Mouse (Mus musculus) liver, embryonic 15.5 days (tissue): ENCODE measurements at regions not wholly inside any gene's neighbourhood (a gene's known extent, or its start where the extent isn't known, plus 50 kb on each side); places are given as distances from the start of the nearest gene placed in this dataset.

Source experiments
- ATAC-seq: fragments of 200-750 bp; cut with Nextera tagmentation; 2 replicates; pipeline ENCODE4 v1.8.0; 2017; ENCODE audit warnings: moderate number of reproducible peaks, mild to moderate bottlenecking, moderate library complexity; ENCODE audit not compliant: insufficient read depth
- H3K27ac ChIP-seq: fragments of 300-500 bp; sonication (generic); replicated peaks from 2 replicates; pipeline ENCODE4 v1.5.1; 2015; ENCODE audit warnings: mild to moderate bottlenecking, inconsistent platforms
- H3K27me3 ChIP-seq: fragments of 300-500 bp; sonication (generic); 2 replicates; pipeline ENCODE4 v1.6.1; 2015; ENCODE audit warnings: mild to moderate bottlenecking, inconsistent platforms
- H3K36me3 ChIP-seq: fragments of 300-500 bp; sonication (generic); replicated peaks from 2 replicates; pipeline ENCODE4 v1.6.1; 2015; ENCODE audit warnings: moderate library complexity, mild to moderate bottlenecking, inconsistent platforms
- H3K4me1 ChIP-seq: fragments of 300-500 bp; sonication (generic); replicated peaks from 2 replicates; pipeline ENCODE4 v1.6.1; 2015; ENCODE audit warnings: inconsistent platforms
- H3K4me2 ChIP-seq: fragments of 300-500 bp; sonication (generic); 2 replicates; pipeline ENCODE4 v1.6.1; 2015; ENCODE audit warnings: moderate library complexity, mild to moderate bottlenecking, inconsistent platforms
- H3K4me3 ChIP-seq: fragments of 300-500 bp; sonication (generic); replicated peaks from 2 replicates; pipeline ENCODE4 v1.5.1; 2015; ENCODE audit warnings: mild to moderate bottlenecking, inconsistent platforms
- H3K9ac ChIP-seq: fragments of 300-500 bp; sonication (generic); 2 replicates; pipeline ENCODE4 v1.6.1; 2015; ENCODE audit warnings: moderate library complexity, mild to moderate bottlenecking, inconsistent platforms
- H3K9me3 ChIP-seq: fragments of 300-500 bp; sonication (generic); replicated peaks from 2 replicates; pipeline ENCODE4 v1.6.1; 2016; ENCODE audit warnings: inconsistent platforms
- WGBS: fragments of 180-500 bp; shearing (Covaris S2); methylation state at CpG from one replicate; pipeline ENCODE4 v1.1.7; 2015; ENCODE audit warnings: mixed read lengths; ENCODE audit not compliant: insufficient replicate concordance; 5-methylcytosine and 5-hydroxymethylcytosine counted together

DNA sequence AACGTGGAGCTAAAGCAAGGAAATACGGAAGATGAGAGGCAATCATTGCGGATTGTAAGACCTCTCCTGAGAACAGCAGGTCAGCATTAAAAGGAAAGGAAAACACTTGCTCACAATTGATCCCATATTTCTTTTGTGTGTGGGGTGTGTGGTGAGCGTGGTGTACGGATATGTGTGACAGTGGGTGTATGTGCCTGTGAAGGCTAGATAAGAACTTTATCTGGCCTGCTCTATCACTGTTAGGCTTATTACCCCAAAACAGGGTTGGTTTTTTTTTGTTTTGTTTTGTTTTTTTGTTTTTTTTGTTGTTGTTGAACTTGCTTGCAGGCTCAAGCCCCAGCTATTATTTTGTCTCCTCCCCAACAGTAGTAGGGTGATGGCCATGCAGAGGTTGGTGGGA lies 102.5 kb downstream of the Uchl5 start:
- Histone ChIP-seq H3K36me3 (no peaks in the 10 kb centered on the region), H3K9ac (no peak overlapping the region), H3K9me3 (no peaks in the 10 kb centered on the region), H3K4me1 (no peaks in the 10 kb centered on the region; the same call in none of the 2 replicates), H3K4me3 (no peak overlapping the region), H3K27ac (no peak overlapping the region), H3K4me2 (no peak overlapping the region), H3K27me3 (no peaks in the 10 kb centered on the region)
- WGBS: 57% methylated on average over 5 of the region's 5 CpGs
- ATAC-seq: peak; percentile 70

DNA sequence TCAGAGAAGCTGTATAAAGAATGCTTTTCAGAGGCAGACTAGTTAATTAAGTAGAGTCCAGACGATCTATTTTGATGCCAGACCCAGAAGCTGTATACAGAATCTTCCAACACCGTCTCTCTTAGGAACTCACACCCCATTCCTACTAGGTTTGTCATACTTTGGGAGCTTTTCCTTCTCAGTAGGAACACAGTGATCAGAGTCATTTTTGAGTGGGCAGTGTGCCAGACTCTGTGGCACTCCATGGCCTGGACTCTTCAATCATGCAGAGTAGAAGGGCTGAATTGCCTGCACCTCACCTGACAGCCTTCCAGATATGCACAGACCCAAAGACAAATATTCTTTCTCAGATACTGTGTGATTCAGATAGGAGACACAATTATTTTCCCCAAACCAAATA lies 101.2 kb downstream of the Uchl5 start:
- Histone ChIP-seq H3K27me3 (no peaks in the 10 kb centered on the region), H3K4me2 (no peak overlapping the region), H3K4me1 (no peaks in the 10 kb centered on the region; the same call in none of the 2 replicates), H3K4me3 (no peak overlapping the region), H3K36me3 (no peaks in the 10 kb centered on the region), H3K27ac (no peak overlapping the region), H3K9ac (no peak overlapping the region), H3K9me3 (no peaks in the 10 kb centered on the region)
- ATAC-seq: no peak
- 54% methylated on average over 2 of the region's 2 CpGs for WGBS

DNA sequence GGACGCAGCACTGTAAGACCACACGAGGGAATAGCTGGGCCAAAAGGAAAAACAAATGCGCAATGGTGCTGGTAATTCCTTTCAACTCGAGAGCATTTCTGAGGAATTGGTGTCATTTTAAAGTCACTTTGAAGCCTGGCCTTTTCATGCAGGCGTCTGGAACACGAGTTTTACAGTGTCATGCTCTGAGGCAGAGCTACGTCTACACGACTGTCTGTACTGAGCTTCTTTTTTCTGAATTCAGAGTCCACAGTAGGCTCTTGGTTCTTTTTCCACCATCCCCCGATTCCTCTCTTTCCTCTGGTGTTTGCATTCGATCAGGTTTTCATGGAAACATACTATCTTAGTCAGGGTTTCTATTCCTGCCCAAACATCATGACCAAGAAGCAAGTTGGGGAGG lies 83.2 kb downstream of the Uchl5 start:
- Histone ChIP-seq H3K36me3 (no peaks in the 10 kb centered on the region), H3K27me3 (no peaks in the 10 kb centered on the region), H3K4me3 (no peak overlapping the region), H3K9me3 (no peaks in the 10 kb centered on the region), H3K27ac (no peak overlapping the region), H3K4me2 (no peak overlapping the region), H3K9ac (no peak overlapping the region), H3K4me1 (no peaks in the 10 kb centered on the region)
- ATAC-seq: no peak
- 66% methylated on average over 10 of the region's 10 CpGs for WGBS

DNA sequence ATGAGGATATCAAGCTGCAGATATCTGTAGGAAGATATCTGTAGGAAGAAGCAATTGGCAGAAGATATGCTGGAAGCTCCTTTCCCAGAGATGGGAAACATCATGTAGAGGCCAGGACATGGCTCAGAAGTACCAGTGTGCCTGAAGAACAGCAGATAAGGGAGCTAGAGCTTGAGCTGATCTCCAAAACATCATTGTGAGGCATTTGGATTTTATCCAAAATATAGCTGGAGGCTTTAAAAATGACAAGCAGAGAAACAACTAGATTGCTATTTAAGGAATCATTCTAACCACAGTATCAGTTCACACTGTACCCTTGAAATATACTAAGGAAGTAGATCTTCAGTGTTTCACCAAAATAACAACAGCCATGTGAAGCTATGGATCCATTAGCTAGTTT lies 81.5 kb downstream of the Uchl5 start:
- Histone ChIP-seq H3K27me3 (no peaks in the 10 kb centered on the region), H3K4me1 (no peaks in the 10 kb centered on the region), H3K27ac (no peak overlapping the region), H3K4me2 (no peak overlapping the region), H3K36me3 (no peaks in the 10 kb centered on the region), H3K4me3 (no peak overlapping the region), H3K9me3 (no peaks in the 10 kb centered on the region), H3K9ac (no peak overlapping the region)
- ATAC-seq: no peak
